Mouse (Mus musculus): ENCODE results near the gene Mars. TPM values are rescaled to one million over a fixed set of nuclear protein-coding genes. Genes with fewer than 3 reads are reported as not detected.

The Mars gene
- total and polyA plus RNA-seq, 3 experiments: 147 to 195 TPM; not detected in 1

GRCm38 (mm10) chr10:127291881-127292638 lies 19.5 kb downstream of the Mars start (continued):
- TF ChIP-seq USF2 (IDR thresholded peaks at IDR 0.05; ENCODE audit: borderline replicate concordance in 1 of 2, insufficient read depth in 1 of 2, low read depth in 1 of 2, low read length in 2 of 2) (no peak), ELF1 (IDR thresholded peaks at IDR 0.05; ENCODE audit: low read depth, low read length) (no peak), HCFC1 (IDR thresholded peaks at IDR 0.05; ENCODE audit: low read depth, low read length) (0 out of 2 replicates have a peak, but pooled peaks have one; percentile 31)

GRCm38 (mm10) chr10:127290930-127291880 lies 20.4 kb downstream of the Mars start:
- H3K9me3 ChIP-seq (replicated peaks; ENCODE audit: insufficient read depth, low read length): no peaks in the 10 kb centered on the region
- H3K79me2 ChIP-seq (ENCODE audit: control insufficient read depth, insufficient read depth, low read length, poor library complexity): peaks cover 61% of the 10 kb centered on the region
- H3K4me1 ChIP-seq (ENCODE audit: control insufficient read depth in 1 of 2, insufficient read depth in 2 of 2, low read length in 2 of 2): peaks cover 0 to 23% of the 10 kb centered on the region in 2 experiments; a peak in 2 of 4 replicates
- no peaks in the 10 kb centered on the region for H3K27me3 ChIP-seq (ENCODE audit: control insufficient read depth in 1 of 2, insufficient read depth in 2 of 2, low read length in 2 of 2)
- DNase-seq (ENCODE audit: low read depth, low spot score): peak; percentile 82
- peak overlapping the region; percentile 92 for H3K9ac ChIP-seq (ENCODE audit: control insufficient read depth, low read depth, low read length, poor library complexity, severe bottlenecking)
- H3K4me3 ChIP-seq (ENCODE audit: control insufficient read depth in 1 of 2, insufficient read depth in 1 of 2, low read depth in 2 of 2, low read length in 2 of 2): peak overlapping the region; percentile 55 to 88
- TF ChIP-seq TCF12 (IDR thresholded peaks at IDR 0.05; ENCODE audit: low read depth, low read length) (peak; percentile 24; the same call in 1 of the 2 replicates), MAX (IDR thresholded peaks at IDR 0.05; ENCODE audit: low read length) (no peak), MAZ (IDR thresholded peaks at IDR 0.05; ENCODE audit: low read depth, low read length) (peak; percentile 78; the same call in 1 of the 2 replicates), MYB (IDR thresholded peaks at IDR 0.05; ENCODE audit: low read depth, low read length) (0 out of 2 replicates have a peak, but pooled peaks have one; percentile 1), USF1 (IDR thresholded peaks at IDR 0.05; ENCODE audit: low read depth, low read length) (0 out of 2 replicates have a peak, but pooled peaks have one; percentile 4), POLR2AphosphoS5 (IDR thresholded peaks at IDR 0.05; ENCODE audit: borderline replicate concordance, low read depth, low read length) (peak; percentile 79; the same call in 1 of the 2 replicates), NELFE (IDR thresholded peaks at IDR 0.05; ENCODE audit: low read depth, low read length) (peak; percentile 25), CHD2 (IDR thresholded peaks at IDR 0.05; ENCODE audit: low read length) (0 out of 2 replicates have a peak, but pooled peaks have one; percentile 15), ZMIZ1 (IDR thresholded peaks at IDR 0.05; ENCODE audit: low read depth, low read length) (peak; percentile 54; the same call in 1 of the 2 replicates), ETS1 (IDR thresholded peaks at IDR 0.05; ENCODE audit: low read depth, low read length) (no peak), POLR2AphosphoS2 (IDR thresholded peaks at IDR 0.05; ENCODE audit: low read length) (peak; percentile 8; the same call in 1 of the 2 replicates), HCFC1 (IDR thresholded peaks at IDR 0.05; ENCODE audit: low read depth, low read length) (no peak; the same call in 1 of the 2 replicates), SMC3 (IDR thresholded peaks at IDR 0.05; ENCODE audit: low read depth, low read length) (peak; percentile 4; the same call in 1 of the 2 replicates), SIN3A (IDR thresholded peaks at IDR 0.05; ENCODE audit: low read length) (peak; percentile 17; the same call in 1 of the 2 replicates), POLR2A (IDR thresholded peaks at IDR 0.05; ENCODE audit: control insufficient read depth in 1 of 2, insufficient read depth in 1 of 2, low read depth in 1 of 2, low read length in 2 of 2, poor library complexity in 1 of 2) (peak; percentile 10 to 71; a peak in 2 of 4 replicates), ELF1 (IDR thresholded peaks at IDR 0.05; ENCODE audit: low read depth, low read length) (no peak), RCOR1 (IDR thresholded peaks at IDR 0.05; ENCODE audit: low read depth, low read length) (0 out of 2 replicates have a peak, but pooled peaks have one; percentile 20), MXI1 (IDR thresholded peaks at IDR 0.05; ENCODE audit: low read depth, low read length) (peak; percentile 35; the same call in 1 of the 2 replicates), CHD1 (IDR thresholded peaks at IDR 0.05; ENCODE audit: low read depth, low read length) (peak; percentile 32; the same call in 1 of the 2 replicates)
- peaks cover 18 to 22% of the 10 kb centered on the region in 2 experiments for H3K36me3 ChIP-seq (ENCODE audit: control insufficient read depth in 1 of 2, insufficient read depth in 2 of 2, low read length in 2 of 2)
- peak overlapping the region; percentile 97 for H3K27ac ChIP-seq (ENCODE audit: control insufficient read depth, low read depth, low read length)
